10 mouse cellular contexts compared by ENCODE assay signal in genomic region chr12:99220333-99220732, GRCm38 (mm10).
DNase-seq lines count a peak whose midpoint lies in the region; ATAC-seq and TF ChIP-seq lines count a peak whose summit lies in the region.
"Had no signal": no experiment of that assay in that cellular context is flagged by ENCODE, and none has a peak within 500 bp of the region (broad histone marks: within the 10 kb centered on the region; RNA-seq: fewer than 3 reads in every experiment).

No protein-coding gene starts in this region.

- H3K27ac ChIP-seq in layer of hippocampus, adult 2 months = peak overlapping the region; percentile 82
- no peak overlapping the region for H3K27ac ChIP-seq in neural tube, embryonic 11.5 days (ENCODE audit: low read depth, low read length)
- H3K27ac ChIP-seq: heart, embryonic 13.5 days had no signal

- peaks cover 42% of the 10 kb centered on the region for H3K4me1 ChIP-seq in neural tube, embryonic 11.5 days (ENCODE audit: control insufficient read depth, insufficient read depth, low read length)

- H3K4me2 ChIP-seq in neural tube, embryonic 11.5 days (ENCODE audit: low read depth) = no peak overlapping the region
- H3K4me2 ChIP-seq: heart, embryonic 13.5 days had no signal

- 20% methylated on average over 8 of the region's 8 CpGs for WGBS in neural tube, embryonic 11.5 days

- no peak for TF ChIP-seq CTCF in layer of hippocampus, adult 2 months (conservative IDR thresholded peaks at IDR 0.05)

- peak; percentile 83 for ATAC-seq in neural tube, embryonic 11.5 days (ENCODE audit: insufficient read depth, low FRiP score, low TSS enrichment)

- H3K9ac ChIP-seq in neural tube, embryonic 11.5 days (ENCODE audit: low read length) = no peak overlapping the region
- H3K9ac ChIP-seq: heart, embryonic 13.5 days had no signal

- H3K36me3 ChIP-seq in neural tube, embryonic 11.5 days (ENCODE audit: control insufficient read depth, insufficient read depth, low read length) = no peaks in the 10 kb centered on the region
- H3K36me3 ChIP-seq: heart, embryonic 13.5 days had no signal

- DNase-seq in adrenal gland, postnatal 14 days = peak; percentile 54
- DNase-seq in adrenal gland, adult 18-20 months (ENCODE audit: low spot score in 2 of 2) = no peak
- DNase-seq in embryo, embryonic 11.5 days (ENCODE audit: low read depth, low spot score) = peak; percentile 71
- DNase-seq in layer of hippocampus, adult 2 months (ENCODE audit: low spot score in 2 of 2) = peak; percentile 52 to 71
- DNase-seq in neural tube, embryonic 11.5 days (ENCODE audit: low spot score) = peak; percentile 91
- no peak for DNase-seq in urinary bladder, postnatal 36 days (ENCODE audit: low spot score in 2 of 2)
- DNase-seq in B cell, adult 2 months = no peak
- DNase-seq in thymus, postnatal 0 days (ENCODE audit: low spot score) = no peak
- DNase-seq: thymus, postnatal 25 days had no signal

- H3K9me3 ChIP-seq in neural tube, embryonic 11.5 days (ENCODE audit: control insufficient read depth, low read length) = no peaks in the 10 kb centered on the region
- H3K9me3 ChIP-seq: heart, embryonic 13.5 days had no signal

- H3K4me3 ChIP-seq in layer of hippocampus, adult 2 months = no peak overlapping the region
- H3K4me3 ChIP-seq in neural tube, embryonic 11.5 days (ENCODE audit: low read depth, low read length) = no peak overlapping the region
- H3K4me3 ChIP-seq: heart, embryonic 13.5 days had no signal

- no peaks in the 10 kb centered on the region for H3K27me3 ChIP-seq in neural tube, embryonic 11.5 days (ENCODE audit: control insufficient read depth, insufficient read depth, low read length)
- H3K27me3 ChIP-seq: heart, embryonic 13.5 days had no signal

Comparison
In these comparisons a context has a peak if more than half of its experiments do, and no peak if none do; other contexts are left out.
1. DNase-seq: peak in adrenal gland, postnatal 14 days (single experiment), embryo, embryonic 11.5 days (single experiment), layer of hippocampus, adult 2 months (2 of 2) and neural tube, embryonic 11.5 days (single experiment); none in adrenal gland, adult 18-20 months (0 of 2), urinary bladder, postnatal 36 days (0 of 2), B cell, adult 2 months (0 of 2) and thymus, postnatal 0 days (single experiment).